Mouse (Mus musculus) MEL (cell line): Measurements from ENCODE around the gene Ssu2. TPM values are rescaled to one million over a fixed set of nuclear protein-coding genes. Genes with fewer than 3 reads are reported as not detected.

Experiments used
- DNase-seq: peaks from one replicate; pipeline ENCODE4 v3.0.0; 2011; ENCODE audit warnings: low read depth, low spot score
- H3K27ac ChIP-seq: 2 replicates; pipeline ENCODE4 v1.5.1; 2012; ENCODE audit warnings: low read depth, mild to moderate bottlenecking, control low read depth, low read length, moderate library complexity; ENCODE audit not compliant: control insufficient read depth
- H3K27me3 ChIP-seq, 2 experiments: fragments of 150-350 bp in 1 of 2; sonication (generic) in 1 of 2; 2 replicates each; pipeline ENCODE4 v1.6.1; 2012; ENCODE audit warnings: low read length in 2 of 2, mild to moderate bottlenecking in 2 of 2, improper control_type of control experiment in 1 of 2, moderate library complexity in 1 of 2; ENCODE audit not compliant: insufficient read depth in 2 of 2, control insufficient read depth in 1 of 2
- H3K36me3 ChIP-seq, 2 experiments: 2 replicates each; pipeline ENCODE4 v1.6.1; 2012 to 2014; ENCODE audit warnings: low read length in 2 of 2, improper control_type of control experiment in 1 of 2, inconsistent platforms in 1 of 2, mild to moderate bottlenecking in 1 of 2; ENCODE audit not compliant: insufficient read depth in 2 of 2, control insufficient read depth in 1 of 2
- H3K4me1 ChIP-seq, 2 experiments: fragments of 150-350 bp in 1 of 2; sonication (generic) in 1 of 2; 2 replicates each; pipeline ENCODE4 v1.6.1; 2012; ENCODE audit warnings: low read length in 2 of 2, improper control_type of control experiment in 1 of 2, mild to moderate bottlenecking in 1 of 2; ENCODE audit not compliant: insufficient read depth in 2 of 2, control insufficient read depth in 1 of 2
- H3K4me3 ChIP-seq, 2 experiments: fragments of 150-350 bp in 1 of 2; sonication (generic) in 1 of 2; 2 replicates each; pipeline ENCODE4 v1.5.1; 2012; ENCODE audit warnings: low read depth in 2 of 2, low read length in 2 of 2, mild to moderate bottlenecking in 2 of 2, moderate library complexity in 2 of 2, control low read depth in 1 of 2, improper control_type of control experiment in 1 of 2; ENCODE audit not compliant: control insufficient read depth in 1 of 2, insufficient read depth in 1 of 2
- H3K79me2 ChIP-seq: 2 replicates; pipeline ENCODE4 v1.6.1; 2012; ENCODE audit warnings: mild to moderate bottlenecking, low read length, moderate library complexity; ENCODE audit not compliant: control insufficient read depth, poor library complexity, insufficient read depth
- H3K9ac ChIP-seq: 2 replicates; pipeline ENCODE4 v1.6.1; 2012; ENCODE audit warnings: low read depth, mild to moderate bottlenecking, control low read depth, low read length, moderate library complexity; ENCODE audit not compliant: control insufficient read depth, poor library complexity, severe bottlenecking
- H3K9me3 ChIP-seq: fragments of 150-350 bp; sonication (generic); replicated peaks from 2 replicates; pipeline ENCODE4 v1.6.1; 2012; ENCODE audit warnings: mild to moderate bottlenecking, low read length, improper control_type of control experiment, moderate library complexity; ENCODE audit not compliant: insufficient read depth
- CHD2 ChIP-seq: IDR thresholded peaks from 2 replicates; pipeline ENCODE4 v1.6.1; 2011; ENCODE audit warnings: low read length, improper control_type of control experiment
- ELF1 ChIP-seq: IDR thresholded peaks from 2 replicates; pipeline ENCODE4 v1.6.1; 2014; ENCODE audit warnings: low read depth, mild to moderate bottlenecking, inconsistent platforms, low read length, improper control_type of control experiment, moderate library complexity
- GABPA ChIP-seq: IDR thresholded peaks from 2 replicates; pipeline ENCODE4 v1.6.1; 2012; ENCODE audit warnings: low read depth, mild to moderate bottlenecking, inconsistent platforms, low read length, improper control_type of control experiment, moderate library complexity
- JUND ChIP-seq: IDR thresholded peaks from 2 replicates; pipeline ENCODE4 v1.6.1; 2011; ENCODE audit warnings: low read depth, mild to moderate bottlenecking, improper control_type of control experiment, low read length
- MAFK ChIP-seq: IDR thresholded peaks from 2 replicates; pipeline ENCODE4 v1.6.1; 2011; ENCODE audit warnings: low read depth, mild to moderate bottlenecking, low read length, improper control_type of control experiment, borderline replicate concordance
- MAZ ChIP-seq: IDR thresholded peaks from 2 replicates; pipeline ENCODE4 v1.6.1; 2012; ENCODE audit warnings: low read depth, mild to moderate bottlenecking, inconsistent platforms, low read length, improper control_type of control experiment
- MEF2A ChIP-seq: IDR thresholded peaks from 2 replicates; pipeline ENCODE4 v1.6.1; 2014; ENCODE audit warnings: low read depth, mild to moderate bottlenecking, inconsistent platforms, low read length, improper control_type of control experiment; ENCODE audit not compliant: poor library complexity, insufficient replicate concordance, severe bottlenecking; ENCODE audit errors: extremely low read depth
- MYC ChIP-seq: IDR thresholded peaks from 2 replicates; pipeline ENCODE4 v1.6.1; 2011; ENCODE audit warnings: low read depth, mild to moderate bottlenecking, low read length, improper control_type of control experiment, moderate library complexity
- NELFE ChIP-seq: IDR thresholded peaks from 2 replicates; pipeline ENCODE4 v1.6.1; 2011; ENCODE audit warnings: low read depth, low read length, improper control_type of control experiment
- POLR2AphosphoS2 ChIP-seq: IDR thresholded peaks from 2 replicates; pipeline ENCODE4 v1.6.1; 2011; ENCODE audit warnings: low read length, improper control_type of control experiment
- RCOR1 ChIP-seq: IDR thresholded peaks from 2 replicates; pipeline ENCODE4 v1.6.1; 2012; ENCODE audit warnings: low read depth, mild to moderate bottlenecking, inconsistent platforms, low read length, improper control_type of control experiment
- SIN3A ChIP-seq: IDR thresholded peaks from 2 replicates; pipeline ENCODE4 v1.6.1; 2012; ENCODE audit warnings: low read length, improper control_type of control experiment, inconsistent platforms
- SMC3 ChIP-seq: IDR thresholded peaks from 2 replicates; pipeline ENCODE4 v1.6.1; 2011; ENCODE audit warnings: low read depth, low read length, improper control_type of control experiment
- TBP ChIP-seq: IDR thresholded peaks from 2 replicates; pipeline ENCODE4 v1.8.0; 2011; ENCODE audit warnings: low read depth, low read length, improper control_type of control experiment
- USF1 ChIP-seq: IDR thresholded peaks from 2 replicates; pipeline ENCODE4 v1.6.1; 2014; ENCODE audit warnings: low read depth, mild to moderate bottlenecking, inconsistent platforms, low read length, improper control_type of control experiment, moderate library complexity
- ZC3H11A ChIP-seq: IDR thresholded peaks from 2 replicates; pipeline ENCODE4 v1.6.1; 2012; ENCODE audit warnings: low read depth, mild to moderate bottlenecking, inconsistent platforms, low read length, improper control_type of control experiment
- ZKSCAN1 ChIP-seq: IDR thresholded peaks from 2 replicates; pipeline ENCODE4 v1.6.1; 2012; ENCODE audit warnings: low read depth, mild to moderate bottlenecking, inconsistent platforms, low read length, improper control_type of control experiment, moderate library complexity
- ZMIZ1 ChIP-seq: IDR thresholded peaks from 2 replicates; pipeline ENCODE4 v1.6.1; 2012; ENCODE audit warnings: low read depth, mild to moderate bottlenecking, inconsistent platforms, low read length, improper control_type of control experiment, moderate library complexity
- ZNF384 ChIP-seq: IDR thresholded peaks from 2 replicates; pipeline ENCODE4 v1.6.1; 2012; ENCODE audit warnings: low read depth, mild to moderate bottlenecking, inconsistent platforms, low read length, improper control_type of control experiment
- polyA plus RNA-seq, 2 experiments: library from polyadenylated mRNA; stranded (reverse) in 1 of 2; unstranded in 1 of 2; fragments of >175 nt in 1 of 2; fragments of >200 nt in 1 of 2; gene quantifications; 2 replicates each; pipeline versions ENCODE4 v1.2.1 to v1.2.4; 2012; ENCODE audit warnings: low replicate concordance in 2 of 2, low read depth in 1 of 2; ENCODE audit not compliant: insufficient read length in 2 of 2, insufficient read depth in 1 of 2, missing spikeins in 1 of 2
- total RNA-seq: library from RNA; depleted of rRNA; stranded (reverse); fragments of 300-350 nt; gene quantifications from 2 replicates; pipeline ENCODE4 v1.2.3, GENCODE M21; 2012; rRNA removed

Ssu2 gene
- not detected in 2 replicates for total RNA-seq
- polyA plus RNA-seq, result not detected

DNA sequence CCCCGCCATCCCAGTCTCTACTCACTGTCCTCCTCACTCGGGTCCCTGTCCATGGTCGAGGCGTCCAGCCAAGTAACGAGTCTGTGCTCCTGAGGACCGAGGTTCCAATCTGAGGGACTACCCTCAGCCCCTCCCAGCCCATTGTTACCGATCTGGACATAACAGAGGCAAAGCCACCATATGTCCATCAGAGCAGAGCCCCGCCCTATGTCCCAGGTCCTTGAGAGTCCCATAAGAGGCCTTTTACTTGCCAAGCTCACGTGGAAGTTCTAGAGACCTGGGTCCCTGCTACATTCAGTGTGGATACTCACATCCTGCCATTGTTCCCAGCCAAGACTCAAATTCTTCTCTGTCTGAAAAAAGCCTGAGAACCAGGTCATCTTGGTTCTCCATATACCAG lies at the start of gene Ssu2:
Gene Ssu2, minus strand, starts transcription at position 77 of the 400 bp plus-strand sequence.
- H3K27me3 ChIP-seq, result no peaks in the 10 kb centered on the region
- no peaks in the 10 kb centered on the region for H3K4me1 ChIP-seq
- H3K4me3 ChIP-seq, result no peak within 1 kb of the TSS
- DNase-seq, result no peak
- no peak within 1 kb of the TSS for H3K9ac ChIP-seq
- no peaks in the 10 kb centered on the region for H3K9me3 ChIP-seq
- no peaks in the 10 kb centered on the region for H3K36me3 ChIP-seq
- no peaks in the 10 kb centered on the region for H3K79me2 ChIP-seq
- TF ChIP-seq MEF2A (no peak), NELFE (no peak), TBP (no peak), ZKSCAN1 (no peak), RCOR1 (no peak), SMC3 (no peak), POLR2AphosphoS2 (no peak), MYC (no peak)
- no peak within 1 kb of the TSS for H3K27ac ChIP-seq

GRCm38 (mm10) chr6:112426018-112426732 lies 38.4 kb upstream of the Ssu2 start:
- H3K9me3 ChIP-seq, result no peaks in the 10 kb centered on the region
- no peaks in the 10 kb centered on the region for H3K27me3 ChIP-seq
- H3K9ac ChIP-seq, result no peak overlapping the region
- no peaks in the 10 kb centered on the region for H3K36me3 ChIP-seq
- H3K4me3 ChIP-seq, result no peak overlapping the region
- TF ChIP-seq NELFE (no peak), ZC3H11A (no peak), ZNF384 (no peak), JUND (no peak), POLR2AphosphoS2 (no peak), SIN3A (no peak), ELF1 (no peak), USF1 (no peak), MAZ (no peak), RCOR1 (no peak), CHD2 (no peak), ZMIZ1 (no peak), TBP (no peak), MEF2A (no peak), MAFK (no peak), GABPA (no peak)
- DNase-seq, result no peak
- no peaks in the 10 kb centered on the region for H3K79me2 ChIP-seq
- no peaks in the 10 kb centered on the region for H3K4me1 ChIP-seq
- no peak overlapping the region for H3K27ac ChIP-seq
